Mouse (Mus musculus) mouse trophoblast stem cell (cell line): ENCODE data around the gene Dgkz.

Experiments used
- in situ Hi-C, 2 experiments: fragments of 300-500 bp; cut with MseI, MboI; formaldehyde crosslinking; loops; 2 replicates in 1 of 2; 3 replicates in 1 of 2; pipeline ENCODE4 v1.15.1; 2025

Dgkz gene

GRCm38 (mm10) chr2:91975581-91976541 lies at the start of gene Dgkz:
TSS of gene Dgkz (minus strand) at chr2:91975864.
- in situ Hi-C loops = no loop called here

GRCm38 (mm10) chr2:92025202-92025601 lies 49.5 kb upstream of the Dgkz start:
- in situ Hi-C loops = no loop called here

- in situ Hi-C loops = no loop called here
Observed at GRCm38 (mm10) chr2:92024274-92024672, 48.6 kb upstream of the Dgkz start, which contains the start of gene Creb3l1. TSS of gene Creb3l1 (minus strand) at chr2:92024502.

GRCm38 (mm10) chr2:92023362-92024273 lies 48.0 kb upstream of the Dgkz start:
- in situ Hi-C loops = no loop called here

- in situ Hi-C loops = no loop called here
Observed at GRCm38 (mm10) chr2:92020676-92021265, 45.1 kb upstream of the Dgkz start.

GRCm38 (mm10) chr2:92017440-92017839 lies 41.8 kb upstream of the Dgkz start:
- in situ Hi-C loops = no loop called here

- in situ Hi-C loops = no loop called here
Observed at GRCm38 (mm10) chr2:92016981-92017380, 41.3 kb upstream of the Dgkz start.

GRCm38 (mm10) chr2:92014891-92015290 lies 39.2 kb upstream of the Dgkz start:
- in situ Hi-C loops = no loop called here

GRCm38 (mm10) chr2:92014248-92014647 lies 38.6 kb upstream of the Dgkz start:
- in situ Hi-C loops = no loop called here

GRCm38 (mm10) chr2:92012768-92013445 lies 37.2 kb upstream of the Dgkz start:
- in situ Hi-C loops = no loop called here

- in situ Hi-C loops = no loop called here
Observed at GRCm38 (mm10) chr2:92011424-92012353, 36.0 kb upstream of the Dgkz start.

- in situ Hi-C loops = no loop called here
Observed at GRCm38 (mm10) chr2:92008623-92009404, 33.1 kb upstream of the Dgkz start.

- in situ Hi-C loops = no loop called here
Observed at GRCm38 (mm10) chr2:92007933-92008622, 32.4 kb upstream of the Dgkz start.

GRCm38 (mm10) chr2:92006983-92007921 lies 31.6 kb upstream of the Dgkz start:
- in situ Hi-C loops = no loop called here

- in situ Hi-C loops = no loop called here
Observed at GRCm38 (mm10) chr2:92006491-92006890, 30.8 kb upstream of the Dgkz start.

GRCm38 (mm10) chr2:92004617-92005016 lies 29.0 kb upstream of the Dgkz start:
- in situ Hi-C loops = no loop called here

GRCm38 (mm10) chr2:91997905-91998608 lies 22.4 kb upstream of the Dgkz start:
- in situ Hi-C loops = no loop called here
